Mouse (Mus musculus) embryonic fibroblast, embryonic 13.5 days (primary cell): Measurements from ENCODE around the gene Hoxd3.

ENCODE experiments used
- CTCF ChIP-seq: IDR thresholded peaks from 2 replicates; pipeline ENCODE4 v1.5.1; 2011; ENCODE audit warnings: mild to moderate bottlenecking, control low read depth, low read length, moderate library complexity, borderline replicate concordance; ENCODE audit not compliant: insufficient read depth
- POLR2A ChIP-seq: IDR thresholded peaks from 2 replicates; pipeline ENCODE4 v1.6.1; 2011; ENCODE audit warnings: low read depth, mild to moderate bottlenecking, control low read depth, low read length, moderate library complexity

DNA sequence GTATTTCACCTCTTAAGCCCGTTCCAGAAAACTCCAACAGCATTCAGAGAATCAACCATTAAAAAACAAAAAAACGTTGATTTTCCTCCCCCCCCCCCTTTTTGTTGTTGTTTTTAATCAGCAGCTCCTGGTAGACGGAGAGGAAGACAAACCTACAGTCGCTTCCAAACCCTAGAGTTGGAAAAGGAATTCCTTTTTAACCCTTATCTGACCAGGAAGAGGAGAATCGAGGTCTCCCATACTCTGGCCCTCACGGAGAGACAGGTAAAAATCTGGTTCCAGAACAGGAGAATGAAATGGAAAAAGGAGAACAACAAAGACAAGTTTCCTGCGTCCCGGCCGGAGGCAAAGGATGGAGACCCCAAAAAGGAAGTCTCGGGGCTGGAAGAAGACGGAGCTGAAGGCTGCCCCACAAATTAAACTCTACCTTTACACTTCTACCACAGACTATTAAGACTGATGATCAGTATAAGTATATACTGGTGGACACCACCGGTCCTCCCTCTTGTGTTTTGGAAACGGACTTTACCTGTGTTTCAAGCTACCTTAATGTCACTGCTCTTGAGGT, 5.2 kb upstream of the Hoxd3 start:
- TF ChIP-seq CTCF (no peak), POLR2A (no peak)
